Mouse (Mus musculus) ES-E14 (cell line): ENCODE data around the gene Uggt1. TPM values are rescaled to one million over a fixed set of nuclear protein-coding genes. Genes with fewer than 3 reads are reported as not detected.

Source experiments
- DNase-seq: peaks from one replicate; pipeline ENCODE4 v3.0.0-alpha.2; 2013; ENCODE audit warnings: low read depth, low spot score
- H3K27ac ChIP-seq: 2 replicates; pipeline ENCODE4 v1.5.1; 2012; ENCODE audit warnings: low read depth, mild to moderate bottlenecking, low read length, moderate library complexity, mixed read lengths; ENCODE audit not compliant: poor library complexity, insufficient read depth, severe bottlenecking
- H3K36me3 ChIP-seq: 2 replicates; pipeline ENCODE4 v1.6.1; 2012; ENCODE audit warnings: mild to moderate bottlenecking, low read length, moderate library complexity, mixed read lengths; ENCODE audit not compliant: control insufficient read depth, poor library complexity, insufficient read depth, severe bottlenecking
- H3K4me1 ChIP-seq, 2 experiments: fragments of 150-350 bp in 1 of 2; sonication (generic) in 1 of 2; 2 replicates each; pipeline ENCODE4 v1.6.1; 2012; ENCODE audit warnings: low read length in 2 of 2, mild to moderate bottlenecking in 1 of 2, mixed read lengths in 1 of 2; ENCODE audit not compliant: control insufficient read depth in 2 of 2, insufficient read depth in 2 of 2, poor library complexity in 1 of 2
- H3K4me3 ChIP-seq, 2 experiments: fragments of 150-350 bp in 1 of 2; sonication (generic) in 1 of 2; 2 replicates each; pipeline ENCODE4 v1.5.1; 2012; ENCODE audit warnings: low read length in 2 of 2, low read depth in 1 of 2, mild to moderate bottlenecking in 1 of 2, mixed read lengths in 1 of 2; ENCODE audit not compliant: insufficient read depth in 1 of 2, poor library complexity in 1 of 2, severe bottlenecking in 1 of 2
- H3K9ac ChIP-seq: 2 replicates; pipeline ENCODE4 v1.6.1; 2012; ENCODE audit warnings: low read depth, mild to moderate bottlenecking, low read length, mixed read lengths; ENCODE audit not compliant: poor library complexity, insufficient read depth, severe bottlenecking
- H3K9me3 ChIP-seq: fragments of 150-350 bp; sonication (generic); 2 replicates; pipeline ENCODE4 v1.6.1; 2012; ENCODE audit warnings: low read depth, mild to moderate bottlenecking, low read length; ENCODE audit not compliant: control insufficient read depth, insufficient read depth
- CHD2 ChIP-seq: IDR thresholded peaks from 2 replicates; pipeline ENCODE4 v1.6.1; 2014; ENCODE audit warnings: mild to moderate bottlenecking, low read depth, low read length, inconsistent platforms
- HCFC1 ChIP-seq: IDR thresholded peaks from 2 replicates; pipeline ENCODE4 v1.6.1; 2012; ENCODE audit warnings: low read length, inconsistent platforms, borderline replicate concordance; ENCODE audit not compliant: insufficient read depth
- MAFK ChIP-seq: IDR thresholded peaks from 2 replicates; pipeline ENCODE4 v1.6.1; 2014; ENCODE audit warnings: mild to moderate bottlenecking, low read depth, low read length, inconsistent platforms; ENCODE audit not compliant: insufficient read depth
- ZC3H11A ChIP-seq: IDR thresholded peaks from 2 replicates; pipeline ENCODE4 v1.6.1; 2012; ENCODE audit warnings: low read depth, mild to moderate bottlenecking, inconsistent platforms, low read length, borderline replicate concordance
- ZNF384 ChIP-seq: IDR thresholded peaks from 2 replicates; pipeline ENCODE4 v1.6.1; 2012; ENCODE audit warnings: low read depth, low read length, inconsistent platforms
- in situ Hi-C, 2 experiments: fragments of 600-800 bp; cut with MboI; formaldehyde crosslinking; loops; one replicate each; pipeline ENCODE4 v1.15.1; 2025; ENCODE audit warnings: low sequenced_read_pairs in 2 of 2, inconsistent platforms in 1 of 2; ENCODE audit not compliant: unreplicated experiment in 2 of 2
- total RNA-seq: library from RNA; depleted of rRNA; stranded (reverse); fragments of 300-350 nt; gene quantifications from 2 replicates; pipeline ENCODE4 v1.2.3, GENCODE M21; 2012

Uggt1 gene
- total RNA-seq, 1 experiment, result 136 TPM

DNA sequence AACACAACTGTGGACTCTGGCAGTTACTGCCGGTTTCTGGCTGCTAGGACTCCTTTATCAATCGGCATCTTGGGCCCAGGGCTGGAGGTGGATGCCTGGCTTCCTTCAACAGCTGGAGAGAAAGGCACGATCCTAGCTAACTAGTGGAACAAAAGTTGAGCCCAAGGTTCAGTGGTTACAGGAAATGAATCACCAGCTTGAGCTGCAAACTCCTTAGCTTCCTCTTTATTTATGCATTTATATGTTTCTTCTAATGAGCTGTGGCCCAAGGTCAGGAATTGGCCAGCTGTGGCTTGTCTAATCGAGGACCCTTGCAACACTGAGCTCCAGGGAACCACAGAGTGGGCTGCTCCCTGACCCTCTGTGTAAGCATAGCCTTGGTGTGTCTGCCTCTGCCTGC lies 115.4 kb downstream of the Uggt1 start:
- H3K27ac ChIP-seq, result no peak overlapping the region
- in situ Hi-C loops, result loop anchor here in 1 of 2 experiments (25.0 kb wide), 1 partner anchor 292 kb away; no protein-coding TSS in a partner anchor
- H3K9ac ChIP-seq, result no peak overlapping the region
- no peak overlapping the region for H3K4me3 ChIP-seq
- no peaks in the 10 kb centered on the region; a peak in 1 of 4 replicates for H3K4me1 ChIP-seq
- no peak for DNase-seq
- TF ChIP-seq HCFC1 (no peak), ZC3H11A (no peak), MAFK (no peak), CHD2 (no peak), ZNF384 (no peak)
- no peaks in the 10 kb centered on the region for H3K9me3 ChIP-seq
- H3K36me3 ChIP-seq, result no peaks in the 10 kb centered on the region

DNA sequence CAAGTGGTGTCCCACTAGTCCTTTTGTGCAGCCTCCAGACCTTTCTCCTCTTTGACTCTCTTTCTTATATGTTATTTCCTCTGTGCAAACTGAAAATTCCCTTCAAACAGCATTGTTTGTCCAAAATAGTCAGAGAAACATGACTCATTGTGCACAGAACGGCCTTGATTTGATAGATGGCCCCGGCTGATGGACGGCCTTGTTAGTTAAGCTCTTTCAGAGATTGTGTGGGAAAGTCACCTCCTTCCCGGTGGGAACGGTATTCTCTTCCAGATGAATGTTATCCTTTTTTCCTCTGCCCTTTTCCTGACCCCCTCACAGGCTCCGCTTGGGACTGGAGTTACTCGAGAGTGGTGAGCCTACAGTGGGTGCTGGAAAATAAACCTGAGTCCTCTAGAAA lies 119.4 kb downstream of the Uggt1 start:
- no peaks in the 10 kb centered on the region; a peak in 1 of 4 replicates for H3K4me1 ChIP-seq
- no peak for DNase-seq
- H3K9ac ChIP-seq, result no peak overlapping the region
- H3K9me3 ChIP-seq, result no peaks in the 10 kb centered on the region
- in situ Hi-C loops, result loop anchor here in 1 of 2 experiments (25.0 kb wide), 1 partner anchor 288 kb away; no protein-coding TSS in a partner anchor
- H3K36me3 ChIP-seq, result no peaks in the 10 kb centered on the region
- no peak overlapping the region for H3K4me3 ChIP-seq
- TF ChIP-seq CHD2, result no peak
- TF ChIP-seq ZNF384, result no peak
- no peak for TF ChIP-seq HCFC1
- TF ChIP-seq ZC3H11A, result no peak
- no peak for TF ChIP-seq MAFK
- no peak overlapping the region for H3K27ac ChIP-seq

DNA sequence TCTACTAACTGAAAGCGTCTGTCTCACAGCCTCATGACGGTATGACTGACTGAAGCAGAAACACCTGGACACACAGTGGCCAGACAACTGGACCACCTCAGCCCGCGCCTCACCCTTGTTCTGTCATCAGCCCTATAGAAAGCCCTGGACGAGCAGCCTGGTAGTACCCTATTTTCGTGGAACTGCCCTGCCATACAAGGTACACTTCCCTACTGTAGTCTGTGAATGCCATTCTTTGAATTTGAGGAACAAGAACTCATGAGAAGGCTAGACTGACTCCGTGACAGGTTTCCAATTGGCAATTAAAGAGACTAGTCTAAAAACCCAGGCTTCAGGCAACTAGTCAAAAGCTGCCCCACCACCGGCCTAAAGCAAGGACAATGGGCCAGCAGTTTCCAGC lies 123.3 kb downstream of the Uggt1 start:
- no peaks in the 10 kb centered on the region for H3K36me3 ChIP-seq
- TF ChIP-seq CHD2 (no peak), ZC3H11A (no peak), ZNF384 (no peak), HCFC1 (no peak), MAFK (no peak)
- peaks cover 0 to 2% of the 10 kb centered on the region in 2 experiments; a peak in 2 of 4 replicates for H3K4me1 ChIP-seq
- H3K4me3 ChIP-seq, result no peak overlapping the region
- H3K9ac ChIP-seq, result no peak overlapping the region
- H3K27ac ChIP-seq, result no peak overlapping the region
- in situ Hi-C loops, result no loop called here
- H3K9me3 ChIP-seq, result no peaks in the 10 kb centered on the region
- DNase-seq, result no peak

DNA sequence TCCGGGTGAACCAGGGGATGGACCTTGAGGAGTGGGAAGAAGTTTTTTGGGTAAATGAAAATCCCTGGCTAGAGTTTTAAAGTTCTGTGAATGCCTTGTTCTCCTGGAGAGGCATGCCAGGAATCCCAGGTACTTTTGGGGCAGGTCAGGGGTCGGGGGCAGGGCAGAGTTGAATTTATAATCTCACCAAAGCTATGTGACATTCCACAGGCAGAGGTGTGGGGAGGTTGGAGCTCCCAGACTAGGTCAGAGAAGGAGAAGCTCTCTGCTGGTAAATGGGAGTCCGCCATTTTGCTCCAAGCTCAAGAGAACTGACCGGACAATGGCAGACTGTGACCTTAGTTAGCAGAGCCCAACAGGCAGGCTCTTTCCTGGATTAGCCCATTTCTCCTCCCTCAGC lies 125.1 kb downstream of the Uggt1 start:
- in situ Hi-C loops, result no loop called here
- Histone ChIP-seq H3K36me3 (no peaks in the 10 kb centered on the region), H3K9me3 (no peaks in the 10 kb centered on the region), H3K4me1 (peaks cover 2 to 4% of the 10 kb centered on the region in 2 experiments; a peak in 2 of 4 replicates), H3K9ac (no peak overlapping the region), H3K27ac (no peak overlapping the region), H3K4me3 (no peak overlapping the region)
- TF ChIP-seq ZC3H11A (no peak), ZNF384 (no peak), MAFK (no peak), CHD2 (no peak), HCFC1 (no peak)
- no peak for DNase-seq

DNA sequence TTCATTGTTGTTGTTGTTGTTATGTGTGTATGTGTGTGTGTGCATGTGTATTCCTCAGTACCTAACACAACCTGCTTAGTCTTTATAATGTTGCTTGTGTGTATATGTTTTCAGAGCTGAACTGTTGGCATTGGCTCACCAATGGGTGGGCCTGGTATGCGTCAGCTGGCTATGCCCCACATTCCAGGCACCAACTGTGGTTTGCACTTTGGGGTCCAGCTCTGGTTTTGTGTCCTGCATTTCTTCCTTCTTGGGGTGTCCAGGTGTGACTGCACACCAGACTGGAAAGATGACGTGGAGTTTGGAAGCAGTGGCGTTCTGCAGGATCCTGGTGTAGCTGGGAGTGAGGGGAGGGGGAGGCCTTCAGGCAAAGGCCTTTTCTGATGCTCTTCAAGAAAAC lies 125.6 kb downstream of the Uggt1 start:
- Histone ChIP-seq H3K4me1 (peaks cover 2 to 5% of the 10 kb centered on the region in 2 experiments; a peak in 2 of 4 replicates), H3K27ac (no peak overlapping the region), H3K36me3 (no peaks in the 10 kb centered on the region), H3K9me3 (no peaks in the 10 kb centered on the region), H3K4me3 (no peak overlapping the region), H3K9ac (no peak overlapping the region)
- no peak for TF ChIP-seq CHD2
- no peak for TF ChIP-seq ZNF384
- no peak for TF ChIP-seq HCFC1
- no peak for TF ChIP-seq ZC3H11A
- no peak for TF ChIP-seq MAFK
- DNase-seq, result no peak
- in situ Hi-C loops, result no loop called here
